Mouse (Mus musculus) CH12.LX (cell line): ENCODE data around the gene Scaf11. TPM values are rescaled to one million over a fixed set of nuclear protein-coding genes. Genes with fewer than 3 reads are reported as not detected.

Experiments
- DNase-seq: peaks from one replicate; pipeline ENCODE4 v3.0.0-alpha.2; 2013; ENCODE audit errors: extremely low read depth
- H3K27ac ChIP-seq: 2 replicates; pipeline ENCODE4 v1.5.1; 2012; ENCODE audit warnings: low read depth, mild to moderate bottlenecking, control low read depth, moderate library complexity; ENCODE audit not compliant: insufficient read depth
- H3K27me3 ChIP-seq: replicated peaks from 2 replicates; pipeline ENCODE3; 2012; ENCODE audit warnings: inconsistent platforms
- H3K36me3 ChIP-seq, 2 experiments: replicated peaks in 1 of 2; 2 replicates each; pipeline versions ENCODE3 to v1.6.1; 2012; ENCODE audit warnings: inconsistent platforms in 1 of 2, low read length in 1 of 2, mild to moderate bottlenecking in 1 of 2, mixed read lengths in 1 of 2, moderate library complexity in 1 of 2; ENCODE audit not compliant: control insufficient read depth in 1 of 2, insufficient read depth in 1 of 2
- H3K4me1 ChIP-seq, 2 experiments: 2 replicates each; pipeline ENCODE4 v1.6.1; 2012; ENCODE audit warnings: inconsistent platforms in 1 of 2, moderate library complexity in 1 of 2; ENCODE audit not compliant: insufficient read depth in 2 of 2, control insufficient read depth in 1 of 2
- H3K4me2 ChIP-seq: 2 replicates; pipeline ENCODE4 v1.6.1; 2012; ENCODE audit warnings: low read depth, mild to moderate bottlenecking, control low read depth; ENCODE audit not compliant: poor library complexity, insufficient read depth, severe bottlenecking
- H3K4me3 ChIP-seq, 3 experiments: fragments of 150-350 bp in 1 of 3; sonication (generic) in 1 of 3; replicated peaks in 1 of 3; 2 replicates each; pipeline versions ENCODE3 to v1.5.1; 2011 to 2012; ENCODE audit warnings: low read depth in 2 of 3, low read length in 2 of 3, mild to moderate bottlenecking in 2 of 3, moderate library complexity in 2 of 3, control low read depth in 1 of 3, improper control_type of control experiment in 1 of 3, inconsistent platforms in 1 of 3, mixed read lengths in 1 of 3; ENCODE audit not compliant: poor library complexity in 1 of 3
- H3K79me2 ChIP-seq: replicated peaks from 2 replicates; pipeline ENCODE4 v1.6.1; 2012; ENCODE audit warnings: mild to moderate bottlenecking, moderate library complexity; ENCODE audit not compliant: control insufficient read depth, poor library complexity, insufficient read depth, severe bottlenecking; ENCODE audit errors: extremely low read depth
- H3K9ac ChIP-seq: 2 replicates; pipeline ENCODE4 v1.6.1; 2012; ENCODE audit warnings: low read depth, mild to moderate bottlenecking, control low read depth, moderate library complexity; ENCODE audit not compliant: insufficient read depth
- H3K9me3 ChIP-seq: replicated peaks from 2 replicates; pipeline ENCODE3; 2012; ENCODE audit warnings: low read length, inconsistent platforms, mixed read lengths
- CHD2 ChIP-seq: IDR thresholded peaks from 2 replicates; pipeline ENCODE4 v1.6.1; 2011; ENCODE audit warnings: low read length, improper control_type of control experiment
- EP300 ChIP-seq: IDR thresholded peaks from 2 replicates; pipeline ENCODE4 v1.6.1; 2011; ENCODE audit warnings: low read length, improper control_type of control experiment
- ETS1 ChIP-seq: conservative IDR thresholded peaks from 2 replicates; pipeline ENCODE4 v1.6.1; 2012; ENCODE audit warnings: low read depth, mild to moderate bottlenecking, inconsistent platforms, low read length, improper control_type of control experiment, moderate library complexity
- GABPA ChIP-seq: IDR thresholded peaks from 2 replicates; pipeline ENCODE4 v1.6.1; 2012; ENCODE audit warnings: low read depth, low read length, improper control_type of control experiment, inconsistent platforms; ENCODE audit not compliant: insufficient replicate concordance
- IRF4 ChIP-seq: IDR thresholded peaks from 2 replicates; pipeline ENCODE4 v1.6.1; 2014; ENCODE audit warnings: low read depth, mild to moderate bottlenecking, inconsistent platforms, low read length, improper control_type of control experiment
- MAZ ChIP-seq: IDR thresholded peaks from 2 replicates; pipeline ENCODE4 v1.6.1; 2012; ENCODE audit warnings: low read depth, mild to moderate bottlenecking, inconsistent platforms, low read length, improper control_type of control experiment, moderate library complexity
- MXI1 ChIP-seq: IDR thresholded peaks from 2 replicates; pipeline ENCODE4 v1.6.1; 2011; ENCODE audit warnings: mild to moderate bottlenecking, low read depth, low read length, improper control_type of control experiment
- MYC ChIP-seq: IDR thresholded peaks from 2 replicates; pipeline ENCODE4 v1.6.1; 2011; ENCODE audit warnings: low read depth, mild to moderate bottlenecking, improper control_type of control experiment, low read length
- NELFE ChIP-seq: IDR thresholded peaks from 2 replicates; pipeline ENCODE4 v1.6.1; 2011; ENCODE audit warnings: low read depth, low read length, improper control_type of control experiment
- NRF1 ChIP-seq: IDR thresholded peaks from 2 replicates; pipeline ENCODE4 v1.6.1; 2014; ENCODE audit warnings: low read depth, mild to moderate bottlenecking, inconsistent platforms, low read length, improper control_type of control experiment, moderate library complexity
- SMC3 ChIP-seq: IDR thresholded peaks from 2 replicates; pipeline ENCODE4 v1.6.1; 2011; ENCODE audit warnings: low read depth, low read length, improper control_type of control experiment
- ZKSCAN1 ChIP-seq: IDR thresholded peaks from 2 replicates; pipeline ENCODE4 v1.6.1; 2012; ENCODE audit warnings: low read depth, inconsistent platforms, low read length, improper control_type of control experiment, borderline replicate concordance
- dilution Hi-C: fragments of 300-500 bp; cut with MboI; formaldehyde crosslinking; loops from 2 replicates; pipeline ENCODE4 v1.14.3; 2020; ENCODE audit warnings: low sequenced_read_pairs; ENCODE audit not compliant: extremely low pct_unique_long_range_greater_than_20kb, extremely low pct_ligation_motif_present
- in situ Hi-C: fragments of 300-500 bp; cut with MboI; formaldehyde crosslinking; loops from 3 replicates; pipeline ENCODE4 v1.14.3; 2019; ENCODE audit warnings: low sequenced_read_pairs, low pct_ligation_motif_present, low pct_unique_long_range_greater_than_20kb, mixed read lengths
- polyA plus RNA-seq: library from polyadenylated mRNA; unstranded; fragments of >175 nt; gene quantifications from 2 replicates; pipeline ENCODE4 v1.2.1, GENCODE M21; 2012; ENCODE audit warnings: low read depth; ENCODE audit not compliant: insufficient read length
- total RNA-seq, 2 experiments: library from RNA; depleted of rRNA; stranded (reverse); fragments of 300-350 nt in 1 of 2; fragments of >200 nt in 1 of 2; gene quantifications; 2 replicates each; pipeline ENCODE4 v1.2.3; 2012 to 2014

Scaf11 gene
- total and polyA plus RNA-seq, 3 experiments = 57.2 to 88.0 (median 59.8) TPM

DNA sequence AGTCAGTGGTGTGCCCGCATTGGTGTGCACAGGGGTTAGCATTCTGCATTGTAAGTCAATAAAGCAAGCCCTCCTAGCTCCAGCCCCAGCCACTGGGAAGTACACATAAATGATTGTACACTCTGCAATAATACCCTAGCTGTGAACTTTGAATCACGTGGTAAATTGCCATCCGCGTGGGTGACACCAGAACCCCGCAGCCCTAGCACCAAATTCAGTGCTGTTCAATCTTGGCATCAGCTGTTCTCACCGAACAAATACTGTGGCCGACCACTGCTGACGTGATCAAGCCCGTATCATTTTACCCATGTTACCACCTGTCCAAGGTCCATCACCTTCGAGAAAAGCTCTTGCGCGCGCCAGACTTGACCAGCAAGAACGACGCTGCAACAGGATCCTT lies 3.2 kb upstream of the Scaf11 start:
- H3K27me3 ChIP-seq = no peaks in the 10 kb centered on the region
- no peak overlapping the region for H3K4me2 ChIP-seq
- no peak overlapping the region for H3K4me3 ChIP-seq
- H3K4me1 ChIP-seq = peaks cover 9 to 31% of the 10 kb centered on the region in 2 experiments
- TF ChIP-seq ETS1 = no peak
- TF ChIP-seq IRF4 = no peak
- no peak for TF ChIP-seq MYC
- TF ChIP-seq SMC3 = no peak
- TF ChIP-seq MAZ = no peak
- no peak for TF ChIP-seq CHD2
- TF ChIP-seq NELFE = no peak
- no peak for TF ChIP-seq ZKSCAN1
- TF ChIP-seq NRF1 = no peak
- no peak for TF ChIP-seq GABPA
- in situ Hi-C loops (no loop called here), dilution Hi-C loops (no loop called here)
- no peak overlapping the region for H3K27ac ChIP-seq
- H3K9ac ChIP-seq = no peak overlapping the region
- no peaks in the 10 kb centered on the region for H3K36me3 ChIP-seq
- H3K9me3 ChIP-seq = peaks cover 2% of the 10 kb centered on the region
- no peak for DNase-seq
- peaks cover 17% of the 10 kb centered on the region for H3K79me2 ChIP-seq

DNA sequence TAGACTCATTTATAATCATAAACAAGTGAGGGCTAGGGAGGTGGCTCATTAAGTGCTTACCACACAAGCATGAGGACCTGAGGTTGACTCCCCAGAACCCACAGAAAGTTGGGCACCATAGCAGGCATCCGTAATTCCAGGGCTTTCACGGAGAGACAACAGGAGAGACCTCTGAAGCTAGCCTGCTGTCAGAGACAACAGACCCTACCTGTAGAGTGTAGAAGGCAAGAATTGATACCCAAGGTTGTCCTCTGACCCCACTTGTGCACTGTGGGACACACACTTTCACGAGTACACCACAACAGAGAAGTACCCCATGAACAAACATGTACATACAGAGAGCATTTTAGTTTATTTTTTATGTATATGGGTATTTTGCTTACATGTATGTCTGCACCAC lies 2.0 kb upstream of the Scaf11 start:
- Histone ChIP-seq H3K9ac (no peak overlapping the region), H3K4me3 (no peak overlapping the region), H3K4me1 (peaks cover 5 to 31% of the 10 kb centered on the region in 2 experiments), H3K4me2 (no peak overlapping the region), H3K27me3 (no peaks in the 10 kb centered on the region), H3K79me2 (peaks cover 29% of the 10 kb centered on the region), H3K27ac (no peak overlapping the region), H3K36me3 (peaks cover 4 to 10% of the 10 kb centered on the region in 2 experiments), H3K9me3 (peaks cover 2% of the 10 kb centered on the region)
- TF ChIP-seq IRF4 (no peak), MXI1 (no peak), EP300 (no peak), ZKSCAN1 (no peak), NRF1 (no peak)
- dilution Hi-C loops = no loop called here
- in situ Hi-C loops = no loop called here
- no peak for DNase-seq
